Mouse (Mus musculus): ENCODE results near the gene Krt16.
"Not testable (repeated sequence)": the region's sequence is repeated elsewhere in the genome, so short reads cannot be mapped to it uniquely, and the experiment has no call there.

Gene Krt16

GRCm38 (mm10) chr11:100254360-100255090, 5.8 kb upstream of the Krt16 start:
- no peak for DNase-seq

- not testable (repeated sequence) for DNase-seq
Observed at GRCm38 (mm10) chr11:100246471-100246870, 2.2 kb downstream of the Krt16 start.

GRCm38 (mm10) chr11:100240272-100240671, 8.4 kb downstream of the Krt16 start:
- not testable (repeated sequence) for DNase-seq

- no peak for DNase-seq
Observed at GRCm38 (mm10) chr11:100221741-100222140, 27.0 kb downstream of the Krt16 start.

- DNase-seq: no peak
Observed at GRCm38 (mm10) chr11:100219304-100219703, 29.4 kb downstream of the Krt16 start.

- DNase-seq: no peak
Observed at GRCm38 (mm10) chr11:100208542-100208941, 40.2 kb downstream of the Krt16 start.

- no peak for DNase-seq
Observed at GRCm38 (mm10) chr11:100207498-100207897, 41.2 kb downstream of the Krt16 start, which contains the start of gene Krt14. Gene Krt14, minus strand, starts transcription at chr11:100207548.

- no peak for DNase-seq
Observed at GRCm38 (mm10) chr11:100203448-100203847, 45.3 kb downstream of the Krt16 start.

GRCm38 (mm10) chr11:100202906-100203305, 45.8 kb downstream of the Krt16 start:
- DNase-seq: no peak

- no peak for DNase-seq
Observed at GRCm38 (mm10) chr11:100200104-100200820, 48.4 kb downstream of the Krt16 start.

GRCm38 (mm10) chr11:100198666-100199065, 50.0 kb downstream of the Krt16 start:
- DNase-seq: no peak
